Comparison of ENCODE assay signal across 11 mouse cellular contexts in the genomic region with DNA sequence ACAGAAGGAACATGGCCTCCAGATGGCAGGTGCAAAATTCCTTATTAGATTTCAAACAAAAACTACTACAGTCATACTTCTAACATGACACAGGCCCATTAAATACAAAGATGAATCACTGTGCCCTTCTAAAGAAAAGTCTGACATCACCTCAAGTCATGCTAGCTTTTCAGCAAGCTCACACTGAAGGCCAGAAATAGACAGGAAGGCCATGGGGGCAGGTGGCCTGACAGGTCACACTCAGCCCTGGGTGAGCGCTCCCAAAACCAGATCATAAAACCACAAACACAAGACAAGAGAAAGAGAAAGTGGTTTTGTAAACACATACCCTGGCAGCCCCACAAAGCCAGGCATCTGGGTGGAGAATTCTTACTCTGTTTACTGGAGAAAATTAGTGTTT. TPM values are rescaled to one million over a fixed set of nuclear protein-coding genes. Genes with fewer than 3 reads are reported as not detected.
DNase-seq lines count a peak whose midpoint lies in the region; ATAC-seq and TF ChIP-seq lines count a peak whose summit lies in the region.
"Had no signal": no experiment of that assay in that cellular context is flagged by ENCODE, and none has a peak within 500 bp of the region (broad histone marks: within the 10 kb centered on the region; RNA-seq: fewer than 3 reads in every experiment).

No protein-coding gene starts in this region.

- H3K79me2 ChIP-seq in liver, adult 2 months (ENCODE audit: control insufficient read depth, insufficient read depth, low read length), result peaks cover 54% of the 10 kb centered on the region; the same call in 1 of the 2 replicates

- no peak for TF ChIP-seq POLR2A in liver, adult 2 months (IDR thresholded peaks at IDR 0.05; ENCODE audit: extremely low read depth, insufficient read depth, low read length)

- no peak overlapping the region for H3K9ac ChIP-seq in liver, adult 2 months (ENCODE audit: low read depth, low read length)
- no peak overlapping the region for H3K9ac ChIP-seq in liver, embryonic 11.5 days (ENCODE audit: low read depth, low read length)
- H3K9ac ChIP-seq in midbrain, postnatal 0 days (replicated peaks; ENCODE audit: low read length, poor library complexity, severe bottlenecking), result no peak overlapping the region
- no peak overlapping the region for H3K9ac ChIP-seq in midbrain, embryonic 13.5 days (replicated peaks)

- TF ChIP-seq CTCF in liver, adult 2 months (IDR thresholded peaks at IDR 0.05; ENCODE audit: low read depth, low read length), result no peak
- TF ChIP-seq CTCF in midbrain, postnatal 0 days (IDR thresholded peaks at IDR 0.05), result no peak

- H3K4me2 ChIP-seq in liver, embryonic 11.5 days, result no peak overlapping the region
- H3K4me2 ChIP-seq in midbrain, postnatal 0 days (ENCODE audit: low read depth, low read length, poor library complexity, severe bottlenecking), result no peak overlapping the region
- H3K4me2 ChIP-seq in midbrain, embryonic 13.5 days (replicated peaks), result no peak overlapping the region

- peaks cover 47% of the 10 kb centered on the region for H3K4me1 ChIP-seq in liver, adult 2 months (ENCODE audit: control insufficient read depth, insufficient read depth, low read length)
- no peaks in the 10 kb centered on the region for H3K4me1 ChIP-seq in liver, embryonic 11.5 days (replicated peaks; ENCODE audit: control insufficient read depth, insufficient read depth, low read length)
- no peaks in the 10 kb centered on the region for H3K4me1 ChIP-seq in midbrain, postnatal 0 days (ENCODE audit: insufficient read depth, low read length)
- no peaks in the 10 kb centered on the region for H3K4me1 ChIP-seq in midbrain, embryonic 13.5 days (replicated peaks)

- H3K27ac ChIP-seq in liver, adult 2 months (replicated peaks; ENCODE audit: insufficient read depth, low read depth, low read length), result peak overlapping the region; percentile 37; the same call in 1 of the 2 replicates
- no peak overlapping the region for H3K27ac ChIP-seq in liver, embryonic 11.5 days (ENCODE audit: low read depth, low read length)
- H3K27ac ChIP-seq in midbrain, postnatal 0 days (ENCODE audit: low read depth, low read length), result no peak overlapping the region
- H3K27ac ChIP-seq in midbrain, embryonic 13.5 days, result no peak overlapping the region
- H3K27ac ChIP-seq: kidney, postnatal 0 days had no signal

- H3K36me3 ChIP-seq in liver, adult 2 months (ENCODE audit: control insufficient read depth, insufficient read depth, low read length), result peaks cover 11% of the 10 kb centered on the region
- H3K36me3 ChIP-seq in liver, embryonic 11.5 days (ENCODE audit: control insufficient read depth, insufficient read depth, low read length), result no peaks in the 10 kb centered on the region
- H3K36me3 ChIP-seq in midbrain, postnatal 0 days (ENCODE audit: insufficient read depth, low read length), result no peaks in the 10 kb centered on the region
- peaks cover 30% of the 10 kb centered on the region for H3K36me3 ChIP-seq in midbrain, embryonic 13.5 days

- 26% methylated on average over 1 of the region's 1 CpGs for WGBS in liver, adult 2 months
- WGBS in liver, embryonic 11.5 days, result 50% methylated on average over 1 of the region's 1 CpGs
- 89% methylated on average over 1 of the region's 1 CpGs for WGBS in midbrain, postnatal 0 days
- WGBS in midbrain, embryonic 13.5 days, result 94% methylated on average over 1 of the region's 1 CpGs

- peak; percentile 62 for DNase-seq in liver, adult 2 months (ENCODE audit: extremely low read depth, low read depth, low spot score)
- DNase-seq in liver, embryonic 11.5 days (ENCODE audit: low spot score), result no peak
- DNase-seq in adrenal gland, postnatal 25 days, result peak; percentile 35
- DNase-seq in naive thymus-derived CD4-positive, alpha-beta T cell, adult 2 months (ENCODE audit: low read depth), result peak; percentile 13
- DNase-seq in midbrain, postnatal 0 days (ENCODE audit: low spot score), result no peak
- DNase-seq in urinary bladder, postnatal 10 days (ENCODE audit: low spot score), result no peak
- DNase-seq: cerebellum, adult 9-10 months; lung, adult 2 months had no signal

- no peaks in the 10 kb centered on the region for H3K27me3 ChIP-seq in liver, adult 2 months (ENCODE audit: control insufficient read depth, insufficient read depth, low read length)
- no peaks in the 10 kb centered on the region for H3K27me3 ChIP-seq in liver, embryonic 11.5 days (replicated peaks; ENCODE audit: control insufficient read depth, insufficient read depth, low read length)
- no peaks in the 10 kb centered on the region for H3K27me3 ChIP-seq in midbrain, postnatal 0 days (ENCODE audit: insufficient read depth, low read length)
- no peaks in the 10 kb centered on the region for H3K27me3 ChIP-seq in midbrain, embryonic 13.5 days

- no peaks in the 10 kb centered on the region for H3K9me3 ChIP-seq in liver, embryonic 11.5 days (ENCODE audit: control insufficient read depth, low read length)
- no peaks in the 10 kb centered on the region for H3K9me3 ChIP-seq in midbrain, postnatal 0 days (ENCODE audit: low read length)
- H3K9me3 ChIP-seq in midbrain, embryonic 13.5 days, result 0 out of 2 replicates have a peak, but pooled peaks cover 7% of the 10 kb centered on the region

- ATAC-seq in liver, embryonic 11.5 days (replicated peaks; ENCODE audit: low FRiP score), result no peak
- peak; percentile 27 for ATAC-seq in CD4-positive, CD25-positive, alpha-beta regulatory T cell, adult 4 months
- ATAC-seq in midbrain, postnatal 0 days (ENCODE audit: low FRiP score), result no peak
- ATAC-seq in midbrain, embryonic 13.5 days, result no peak

- H3K4me3 ChIP-seq in liver, adult 2 months (ENCODE audit: insufficient read depth, low read depth, low read length), result no peak overlapping the region
- H3K4me3 ChIP-seq in liver, embryonic 11.5 days (ENCODE audit: low read depth, low read length), result no peak overlapping the region
- no peak overlapping the region for H3K4me3 ChIP-seq in midbrain, postnatal 0 days (ENCODE audit: low read depth, low read length)
- no peak overlapping the region for H3K4me3 ChIP-seq in midbrain, embryonic 13.5 days (replicated peaks)

RNA-seq across cellular contexts. Expression of a gene that starts 32.3 kb away (rescaled TPM):
- 70.0 and 89.0 TPM in 2 replicates for total RNA-seq in liver, adult 2 months (2014; rRNA removed)
- polyA plus RNA-seq in liver, adult 2 months (2012; rRNA removed), result 28.5 and 30.3 TPM in 2 replicates
- 26.5 and 34.5 TPM in 2 replicates for polyA plus RNA-seq in liver, embryonic 11.5 days (2014; fragmentation: Nextera tagmentation; extraction: Ambion mirVana)
- 10 to 100 TPM; 10.6 to 12.0 TPM for polyA plus RNA-seq in CD4-positive, CD25-positive, alpha-beta regulatory T cell, adult 4 months (2017; shearing (Covaris generic))
- 127 and 144 TPM in 2 replicates for total RNA-seq in adrenal gland, postnatal 25 days (2021)
- 40.3 and 44.5 TPM in 2 replicates for total RNA-seq in midbrain, postnatal 0 days (2014; rRNA removed)
- 30.0 and 32.9 TPM in 2 replicates for polyA plus RNA-seq in midbrain, postnatal 0 days (2015; fragmentation: Nextera tagmentation; extraction: Ambion mirVana)
- polyA plus RNA-seq in midbrain, embryonic 13.5 days (2015; fragmentation: Nextera tagmentation; extraction: Ambion mirVana), result 53.9 and 58.6 TPM in 2 replicates

Comparison
In these comparisons a context has a peak if more than half of its experiments do, and no peak if none do; other contexts are left out.
1. DNase-seq: peak in liver, adult 2 months (single experiment), adrenal gland, postnatal 25 days (single experiment) and naive thymus-derived CD4-positive, alpha-beta T cell, adult 2 months (single experiment); none in liver, embryonic 11.5 days (single experiment), midbrain, postnatal 0 days (single experiment) and urinary bladder, postnatal 10 days (single experiment).